Mouse (Mus musculus): ENCODE data around the gene Gatd1. TPM values are rescaled to one million over a fixed set of nuclear protein-coding genes. Genes with fewer than 3 reads are reported as not detected.
A peak's percentile ranks its signal among the peaks of the same experiment; 100 is the strongest.

The Gatd1 gene
- total RNA-seq, 1 experiment: 25.9 TPM

DNA sequence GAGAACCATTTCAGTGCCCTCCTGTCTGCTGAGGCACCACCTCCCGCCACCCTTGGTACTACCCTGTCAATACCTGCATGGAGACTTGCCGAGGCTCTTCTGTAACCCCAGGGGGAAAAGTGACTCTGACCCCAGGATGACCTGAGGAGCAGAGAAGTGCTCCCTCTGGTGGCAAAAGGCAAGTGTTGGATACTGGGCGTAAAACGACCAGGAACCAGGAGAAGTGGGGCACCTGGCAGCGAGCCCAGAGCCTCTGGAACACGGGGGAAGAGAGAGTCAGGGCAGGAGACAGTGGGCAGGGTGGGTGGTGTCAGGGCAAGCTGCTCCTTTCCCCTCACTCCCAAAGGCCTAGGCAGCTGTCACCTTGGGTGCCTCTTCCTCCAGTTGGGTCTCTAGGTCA, 26.7 kb upstream of the Gatd1 start:
- H3K4me1 ChIP-seq (ENCODE audit: control insufficient read depth in 2 of 2, insufficient read depth in 2 of 2, low read length in 2 of 2, poor library complexity in 1 of 2): peaks cover 4 to 23% of the 10 kb centered on the region in 2 experiments; a peak in 2 of 4 replicates
- no peak overlapping the region for H3K27ac ChIP-seq (ENCODE audit: insufficient read depth, low read depth, low read length, poor library complexity, severe bottlenecking)
- no peaks in the 10 kb centered on the region for H3K9me3 ChIP-seq (ENCODE audit: control insufficient read depth, insufficient read depth, low read depth, low read length)
- no peak overlapping the region for H3K4me3 ChIP-seq (ENCODE audit: insufficient read depth in 1 of 2, low read depth in 1 of 2, low read length in 2 of 2, poor library complexity in 1 of 2, severe bottlenecking in 1 of 2)
- TF ChIP-seq MAFK (IDR thresholded peaks at IDR 0.05; ENCODE audit: insufficient read depth, low read depth, low read length): no peak
- no peak for TF ChIP-seq ZC3H11A (IDR thresholded peaks at IDR 0.05; ENCODE audit: borderline replicate concordance, low read depth, low read length)
- TF ChIP-seq CHD2 (IDR thresholded peaks at IDR 0.05; ENCODE audit: low read depth, low read length): no peak
- no peak for TF ChIP-seq HCFC1 (IDR thresholded peaks at IDR 0.05; ENCODE audit: borderline replicate concordance, insufficient read depth, low read length)
- TF ChIP-seq ZNF384 (IDR thresholded peaks at IDR 0.05; ENCODE audit: low read depth, low read length): no peak
- DNase-seq (ENCODE audit: low read depth, low spot score): peak; percentile 79
- no peak overlapping the region for H3K9ac ChIP-seq (ENCODE audit: insufficient read depth, low read depth, low read length, poor library complexity, severe bottlenecking)
- H3K36me3 ChIP-seq (ENCODE audit: control insufficient read depth, insufficient read depth, low read length, poor library complexity, severe bottlenecking): peaks cover 48% of the 10 kb centered on the region
- in situ Hi-C loops (cut with MboI; ENCODE audit: low sequenced_read_pairs in 2 of 2, unreplicated experiment in 2 of 2): no loop called here

DNA sequence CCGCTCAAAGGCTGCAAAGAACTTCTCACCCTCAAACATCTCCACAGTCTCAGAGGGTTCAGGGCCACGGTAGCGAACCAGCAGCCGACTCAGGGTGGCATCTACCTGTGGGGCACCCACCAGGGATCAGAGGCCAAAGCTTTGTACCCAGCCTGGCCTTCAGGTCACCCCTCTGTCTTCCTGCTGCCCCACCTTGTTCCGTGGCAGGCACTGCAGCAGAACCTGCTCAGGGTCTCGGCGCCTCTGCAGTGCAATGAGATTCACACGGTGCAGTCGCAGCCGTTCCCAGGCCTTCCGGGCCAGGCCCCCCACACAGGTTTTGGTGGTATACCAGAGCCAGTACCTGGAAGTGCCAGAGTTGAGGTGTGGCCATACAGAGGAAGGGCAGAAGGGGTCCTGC, 25.9 kb upstream of the Gatd1 start:
- Histone ChIP-seq H3K4me1 (ENCODE audit: control insufficient read depth in 2 of 2, insufficient read depth in 2 of 2, low read length in 2 of 2, poor library complexity in 1 of 2) (peaks cover 4 to 28% of the 10 kb centered on the region in 2 experiments; a peak in 3 of 4 replicates), H3K9ac (ENCODE audit: insufficient read depth, low read depth, low read length, poor library complexity, severe bottlenecking) (no peak overlapping the region), H3K36me3 (ENCODE audit: control insufficient read depth, insufficient read depth, low read length, poor library complexity, severe bottlenecking) (peaks cover 48% of the 10 kb centered on the region), H3K4me3 (ENCODE audit: insufficient read depth in 1 of 2, low read depth in 1 of 2, low read length in 2 of 2, poor library complexity in 1 of 2, severe bottlenecking in 1 of 2) (no peak overlapping the region), H3K9me3 (ENCODE audit: control insufficient read depth, insufficient read depth, low read depth, low read length) (no peaks in the 10 kb centered on the region), H3K27ac (ENCODE audit: insufficient read depth, low read depth, low read length, poor library complexity, severe bottlenecking) (no peak overlapping the region)
- no peak for DNase-seq (ENCODE audit: low read depth, low spot score)
- in situ Hi-C loops (cut with MboI; ENCODE audit: low sequenced_read_pairs in 2 of 2, unreplicated experiment in 2 of 2): no loop called here
- no peak for TF ChIP-seq MAFK (IDR thresholded peaks at IDR 0.05; ENCODE audit: insufficient read depth, low read depth, low read length)
- no peak for TF ChIP-seq ZC3H11A (IDR thresholded peaks at IDR 0.05; ENCODE audit: borderline replicate concordance, low read depth, low read length)
- no peak for TF ChIP-seq HCFC1 (IDR thresholded peaks at IDR 0.05; ENCODE audit: borderline replicate concordance, insufficient read depth, low read length)
- TF ChIP-seq ZNF384 (IDR thresholded peaks at IDR 0.05; ENCODE audit: low read depth, low read length): no peak
- TF ChIP-seq CHD2 (IDR thresholded peaks at IDR 0.05; ENCODE audit: low read depth, low read length): no peak

- peaks cover 48% of the 10 kb centered on the region for H3K36me3 ChIP-seq (ENCODE audit: control insufficient read depth, insufficient read depth, low read length, poor library complexity, severe bottlenecking)
- H3K4me1 ChIP-seq (ENCODE audit: control insufficient read depth in 2 of 2, insufficient read depth in 2 of 2, low read length in 2 of 2, poor library complexity in 1 of 2): peaks cover 4 to 34% of the 10 kb centered on the region in 2 experiments; a peak in 3 of 4 replicates
- in situ Hi-C loops (cut with MboI; ENCODE audit: low sequenced_read_pairs in 2 of 2, unreplicated experiment in 2 of 2): no loop called here
- no peak for TF ChIP-seq CHD2 (IDR thresholded peaks at IDR 0.05; ENCODE audit: low read depth, low read length)
- TF ChIP-seq MAFK (IDR thresholded peaks at IDR 0.05; ENCODE audit: insufficient read depth, low read depth, low read length): no peak
- TF ChIP-seq ZC3H11A (IDR thresholded peaks at IDR 0.05; ENCODE audit: borderline replicate concordance, low read depth, low read length): no peak
- TF ChIP-seq HCFC1 (IDR thresholded peaks at IDR 0.05; ENCODE audit: borderline replicate concordance, insufficient read depth, low read length): no peak
- H3K9ac ChIP-seq (ENCODE audit: insufficient read depth, low read depth, low read length, poor library complexity, severe bottlenecking): no peak overlapping the region
- DNase-seq (ENCODE audit: low read depth, low spot score): no peak
- H3K9me3 ChIP-seq (ENCODE audit: control insufficient read depth, insufficient read depth, low read depth, low read length): no peaks in the 10 kb centered on the region
- H3K27ac ChIP-seq (ENCODE audit: insufficient read depth, low read depth, low read length, poor library complexity, severe bottlenecking): no peak overlapping the region
- H3K4me3 ChIP-seq (ENCODE audit: insufficient read depth in 1 of 2, low read depth in 1 of 2, low read length in 2 of 2, poor library complexity in 1 of 2, severe bottlenecking in 1 of 2): no peak overlapping the region
Measured at GRCm38 (mm10) chr7:141439140-141439679, 25.3 kb upstream of the Gatd1 start.

GRCm38 (mm10) chr7:141438201-141438968, 24.4 kb upstream of the Gatd1 start:
- H3K9ac ChIP-seq (ENCODE audit: insufficient read depth, low read depth, low read length, poor library complexity, severe bottlenecking): no peak overlapping the region
- H3K9me3 ChIP-seq (ENCODE audit: control insufficient read depth, insufficient read depth, low read depth, low read length): no peaks in the 10 kb centered on the region
- peaks cover 55% of the 10 kb centered on the region for H3K36me3 ChIP-seq (ENCODE audit: control insufficient read depth, insufficient read depth, low read length, poor library complexity, severe bottlenecking)

More at GRCm38 (mm10) chr7:141438201-141438968, 24.4 kb upstream of the Gatd1 start:
- Histone ChIP-seq H3K4me1 (ENCODE audit: control insufficient read depth in 2 of 2, insufficient read depth in 2 of 2, low read length in 2 of 2, poor library complexity in 1 of 2) (peaks cover 4 to 36% of the 10 kb centered on the region in 2 experiments; a peak in 3 of 4 replicates), H3K27ac (ENCODE audit: insufficient read depth, low read depth, low read length, poor library complexity, severe bottlenecking) (no peak overlapping the region), H3K4me3 (ENCODE audit: insufficient read depth in 1 of 2, low read depth in 1 of 2, low read length in 2 of 2, poor library complexity in 1 of 2, severe bottlenecking in 1 of 2) (no peak overlapping the region)
- TF ChIP-seq ZC3H11A (IDR thresholded peaks at IDR 0.05; ENCODE audit: borderline replicate concordance, low read depth, low read length): no peak
- no peak for TF ChIP-seq MAFK (IDR thresholded peaks at IDR 0.05; ENCODE audit: insufficient read depth, low read depth, low read length)
- TF ChIP-seq HCFC1 (IDR thresholded peaks at IDR 0.05; ENCODE audit: borderline replicate concordance, insufficient read depth, low read length): no peak
- no peak for DNase-seq (ENCODE audit: low read depth, low spot score)
- in situ Hi-C loops (cut with MboI; ENCODE audit: low sequenced_read_pairs in 2 of 2, unreplicated experiment in 2 of 2): no loop called here
